Mouse (Mus musculus) ovary, postnatal 36 days (tissue): ENCODE measurements around the gene Spata32.

Experiments used
- DNase-seq: peaks from one replicate; pipeline ENCODE4 v3.0.0; 2022; ENCODE audit warnings: low spot score, mixed read lengths

Gene Spata32

DNA sequence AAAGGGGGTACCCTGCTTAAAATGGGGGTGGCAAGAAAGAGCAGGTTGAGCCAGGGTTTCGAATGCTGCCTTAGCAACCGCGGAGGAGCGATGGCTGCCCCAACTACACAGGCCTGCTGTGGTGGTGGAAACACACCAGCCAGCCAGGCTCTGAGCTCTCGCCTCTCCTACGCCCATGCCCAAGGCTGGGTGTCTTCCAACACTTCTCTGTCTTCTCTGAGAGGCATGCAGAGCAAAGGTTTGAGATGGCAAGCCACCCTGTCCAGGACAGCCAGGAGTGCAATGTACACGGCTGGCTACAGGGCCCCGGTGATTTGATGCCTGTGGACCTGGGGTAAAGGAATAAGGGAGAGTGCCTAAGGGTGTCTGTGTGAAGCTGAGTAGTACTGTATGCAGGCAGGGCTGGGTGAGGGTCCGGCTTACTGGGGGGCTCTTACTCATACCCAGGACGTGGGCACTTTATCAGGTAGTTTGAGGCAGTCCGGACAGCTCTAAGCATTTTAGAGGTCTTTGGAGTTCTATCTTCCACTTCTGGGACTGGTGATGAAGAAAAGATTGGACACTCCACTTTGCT is 44.4 kb downstream of the Spata32 start:
- no peak for DNase-seq

DNA sequence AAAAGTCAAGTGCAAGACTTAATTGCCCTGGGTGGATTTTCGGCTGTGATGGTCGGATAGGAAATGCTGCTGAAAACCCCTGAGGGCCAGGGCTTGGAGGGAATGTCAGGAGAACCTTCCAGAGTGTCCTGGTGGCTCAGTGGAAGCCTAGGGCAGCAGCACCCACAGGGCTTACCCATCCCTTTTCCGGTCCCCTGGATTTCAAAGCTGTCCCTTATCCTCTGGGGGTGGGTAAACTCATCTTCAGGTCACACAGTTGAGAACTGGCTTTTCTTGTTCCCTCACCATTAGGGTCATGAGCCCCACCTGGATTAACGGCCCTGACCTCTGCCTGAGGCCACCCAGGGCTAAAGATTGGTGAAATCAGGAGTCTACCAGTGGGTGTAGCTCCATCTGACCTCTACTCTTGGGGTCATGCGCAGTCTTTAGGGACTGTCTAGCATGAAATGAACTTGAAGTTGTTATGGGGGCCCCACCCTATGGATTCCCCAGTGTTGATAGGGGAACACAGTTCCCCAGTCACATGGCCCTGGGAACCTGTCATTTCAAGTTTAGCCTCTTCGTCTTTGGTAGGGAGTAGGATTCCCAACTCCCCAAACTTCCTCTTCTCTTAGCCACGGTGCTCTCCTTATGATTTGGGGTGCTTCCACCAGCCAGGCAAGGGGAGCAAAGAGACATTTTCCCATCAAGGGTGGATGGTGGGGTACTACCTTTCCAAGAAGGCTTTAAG is 45.0 kb downstream of the Spata32 start:
- DNase-seq = no peak

DNA sequence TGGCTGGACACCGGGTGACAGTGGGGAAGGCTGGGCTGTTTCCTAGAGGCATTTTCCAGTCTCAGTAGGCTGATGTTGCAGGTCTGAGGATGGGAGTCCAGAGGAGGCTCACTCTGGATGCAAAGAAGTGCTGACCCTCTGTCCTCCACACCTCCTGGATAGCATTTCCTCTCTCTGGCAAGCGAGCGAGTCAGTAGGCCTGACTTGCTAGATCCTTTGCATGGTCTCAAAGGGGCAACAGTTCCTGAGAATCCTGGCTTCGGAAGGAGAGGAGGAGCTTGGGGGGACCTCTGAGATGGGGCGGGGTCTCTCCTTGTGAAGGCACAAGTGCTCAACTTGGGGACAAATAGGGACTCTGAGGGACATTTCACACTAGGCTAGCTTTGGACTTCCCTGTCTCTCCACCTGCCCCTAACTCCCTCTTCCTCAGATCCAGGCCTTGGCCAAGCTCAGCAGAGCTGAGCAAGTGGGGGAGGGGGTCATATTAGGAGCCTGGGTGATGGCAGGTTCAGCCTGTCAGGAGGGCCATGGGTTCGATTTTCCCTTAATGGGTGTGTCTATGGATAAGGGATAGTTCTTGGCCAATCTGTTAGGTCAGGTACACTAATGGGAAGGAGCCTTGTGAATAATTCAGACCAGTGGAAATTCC is 45.7 kb downstream of the Spata32 start:
- no peak for DNase-seq

DNA sequence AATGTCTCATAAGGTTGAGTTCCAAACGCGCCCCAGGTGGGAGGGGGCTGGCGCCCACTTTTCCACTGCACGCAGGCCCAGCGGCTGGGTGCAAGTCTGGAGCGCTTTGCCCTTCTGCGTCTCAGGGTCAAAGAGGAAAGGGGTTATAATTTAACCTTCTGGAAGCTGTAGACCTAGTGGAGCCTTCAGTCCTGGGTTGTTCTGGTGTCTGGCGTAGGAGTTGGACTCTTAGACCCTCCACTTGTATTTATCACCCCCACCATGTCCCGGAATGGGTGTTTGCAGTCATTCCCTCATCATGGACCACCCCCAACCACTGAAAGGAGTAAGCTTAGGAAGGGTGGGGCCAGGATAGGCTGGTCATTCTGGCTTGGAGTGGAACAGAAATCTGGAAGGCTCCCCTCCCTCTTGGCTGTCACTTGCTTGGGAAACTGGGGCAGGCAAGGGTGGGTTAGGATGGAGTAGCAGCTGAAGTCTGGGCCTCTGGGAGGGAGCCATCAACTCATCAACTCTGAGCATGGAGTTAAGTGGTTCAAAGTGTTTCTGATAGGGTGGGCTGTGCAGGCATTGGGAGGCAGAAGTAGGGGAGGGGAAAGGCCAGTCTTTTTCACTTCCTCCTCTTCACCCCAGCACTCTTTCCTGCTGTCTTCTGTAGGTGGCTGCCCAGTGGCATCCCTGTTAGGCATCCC is 46.4 kb downstream of the Spata32 start:
- DNase-seq = no peak

DNA sequence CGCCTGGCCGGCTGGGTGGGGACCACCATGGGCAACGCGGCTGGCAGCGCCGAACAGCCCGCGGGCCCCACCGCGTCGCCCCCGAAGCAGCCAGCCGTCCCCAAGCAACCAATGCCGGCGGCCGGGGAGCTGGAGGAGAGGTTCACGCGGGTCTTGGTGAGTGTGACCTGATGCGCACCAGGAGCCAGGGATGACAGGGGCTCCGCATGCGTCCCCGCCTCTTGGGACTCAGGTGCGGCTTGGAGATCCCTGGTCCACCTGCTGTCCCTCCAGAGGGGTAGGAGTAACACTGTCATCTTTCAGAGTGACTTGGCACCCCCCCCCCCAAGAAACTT is 47.0 kb downstream of the Spata32 start:
- no peak for DNase-seq

DNA sequence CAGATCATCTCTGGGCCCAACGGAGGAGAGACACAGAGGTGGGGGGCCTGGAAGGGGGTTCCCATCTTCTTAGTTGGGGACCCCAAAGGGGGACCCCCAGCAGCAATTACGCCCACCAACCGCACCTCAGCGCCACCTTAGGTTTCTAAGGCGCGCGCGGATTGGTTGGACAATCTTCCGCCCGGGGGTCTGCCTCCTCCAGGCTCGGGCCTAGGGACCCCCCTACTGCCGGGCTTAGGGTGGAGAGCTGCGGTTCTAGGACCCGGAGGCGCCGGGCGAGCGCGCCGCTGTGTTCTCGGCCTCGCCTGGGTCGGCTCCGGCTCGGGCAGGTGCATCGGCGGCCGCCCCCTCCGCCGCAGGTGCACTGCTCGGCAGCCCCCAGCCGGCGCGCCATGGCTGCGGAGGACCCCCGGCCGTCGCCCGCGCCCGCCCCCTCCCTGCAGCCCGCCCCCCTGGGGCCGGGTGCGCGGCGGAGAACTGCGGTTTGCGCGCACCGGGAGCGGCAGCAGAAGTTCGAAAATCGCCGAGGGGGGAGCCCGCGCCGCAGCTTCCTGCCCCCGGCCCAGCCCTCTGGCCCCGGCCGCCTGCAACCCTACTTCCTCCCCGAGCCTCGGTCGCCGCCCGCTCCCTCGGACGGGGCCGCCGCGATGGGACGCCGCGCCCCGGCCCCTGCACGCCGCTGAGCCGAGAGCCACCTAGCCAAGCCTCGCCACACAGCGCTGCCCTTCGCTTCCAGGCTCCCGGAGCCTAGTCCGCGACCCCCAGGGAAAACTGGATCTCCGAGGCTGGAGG is 47.5 kb downstream of the Spata32 start, which contains the start of gene Fmnl1:
Fmnl1 (plus strand) TSS at position 614 of the 792 bp plus-strand sequence.
- peak; percentile 28 for DNase-seq

DNA sequence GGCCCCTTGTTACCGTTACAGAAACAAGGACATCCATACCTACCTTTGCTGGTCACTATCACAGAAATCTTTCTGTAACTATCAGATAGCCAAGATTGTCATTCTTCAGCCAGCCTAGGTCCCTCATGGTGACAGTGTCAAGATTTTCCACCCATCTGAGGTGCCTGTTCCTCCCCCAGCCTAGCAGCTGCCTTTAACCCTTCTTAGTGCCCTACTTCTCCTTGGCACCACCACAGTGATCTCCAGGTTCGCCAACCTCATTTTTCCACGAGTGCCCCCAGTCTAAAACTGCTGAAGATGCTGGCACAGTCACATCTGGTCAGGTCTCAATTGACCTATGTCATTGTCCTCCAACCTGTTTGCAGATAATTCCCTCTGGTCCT is 48.1 kb downstream of the Spata32 start:
- DNase-seq = no peak

DNA sequence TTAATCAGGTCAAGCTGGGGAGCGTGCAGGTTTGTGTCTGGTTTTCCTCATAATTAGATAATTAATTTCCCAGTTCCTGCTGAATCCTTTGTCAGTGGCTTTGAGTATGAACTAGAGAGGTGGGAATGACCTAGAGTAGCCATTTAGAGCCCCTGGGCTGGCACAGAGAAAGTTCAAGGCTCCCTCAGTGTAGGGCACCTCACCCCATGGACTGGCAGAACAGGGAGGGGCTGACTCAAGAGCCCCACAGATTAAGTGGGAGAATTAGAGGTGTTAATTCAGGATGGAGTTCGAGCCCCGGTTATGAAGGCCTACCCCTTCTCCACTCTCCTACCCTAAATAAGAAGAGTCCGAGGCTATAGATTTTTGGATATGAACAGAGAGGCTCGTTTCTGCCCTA is 48.6 kb downstream of the Spata32 start:
- DNase-seq = no peak

DNA sequence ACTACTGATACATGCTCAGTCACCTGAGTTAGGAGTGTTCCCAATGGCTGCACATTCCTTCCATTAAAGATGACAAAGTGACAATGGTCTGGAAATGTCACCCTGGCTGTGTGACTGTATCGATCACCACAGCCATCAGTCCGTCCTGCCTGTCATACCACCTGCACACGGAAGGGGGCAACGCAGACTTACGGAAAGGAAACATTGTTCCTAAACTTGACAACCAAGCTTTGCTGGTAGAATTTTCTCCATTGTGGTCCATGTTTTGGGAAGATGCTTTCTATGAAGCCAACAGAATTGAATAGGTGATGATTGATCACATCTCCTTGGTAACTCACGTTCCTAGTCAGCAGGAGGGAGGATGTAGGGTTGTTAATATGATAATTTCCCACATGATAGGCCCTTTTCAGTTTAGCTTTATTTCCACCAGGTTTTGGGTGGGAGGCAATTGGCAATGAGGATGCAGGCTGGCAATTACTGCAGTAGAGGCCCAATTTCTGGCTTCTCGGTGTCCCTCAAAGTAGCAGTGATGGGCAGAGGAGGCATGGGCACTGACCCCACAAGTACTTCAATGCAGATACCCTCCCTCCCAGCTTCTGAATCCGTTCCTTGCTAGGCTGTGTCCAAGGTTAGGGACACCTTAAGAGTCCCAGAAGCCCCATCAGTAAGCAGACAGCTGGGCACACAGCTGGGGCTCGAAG is 49.4 kb downstream of the Spata32 start:
- peak; percentile 60 for DNase-seq

DNA sequence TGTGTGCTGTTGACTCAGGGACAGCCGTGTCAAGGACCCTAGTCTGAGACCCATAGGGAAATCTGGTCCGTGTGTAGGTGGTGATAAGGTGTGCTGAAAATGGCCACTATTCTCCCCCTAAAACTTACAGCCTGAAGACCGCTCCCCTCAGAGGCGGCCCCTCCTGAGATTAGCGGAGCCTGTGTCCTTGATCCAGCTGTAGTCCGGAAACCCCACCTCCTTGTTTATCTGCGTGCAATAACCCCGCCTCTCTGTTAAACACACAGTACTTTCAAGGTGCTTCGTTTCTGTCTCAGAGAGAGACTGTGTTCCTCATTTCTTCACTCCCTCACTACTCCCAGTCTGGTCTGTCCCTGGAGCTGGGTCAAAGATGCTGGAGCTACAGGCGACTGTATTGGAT is 53.8 kb downstream of the Spata32 start:
- no peak for DNase-seq

DNA sequence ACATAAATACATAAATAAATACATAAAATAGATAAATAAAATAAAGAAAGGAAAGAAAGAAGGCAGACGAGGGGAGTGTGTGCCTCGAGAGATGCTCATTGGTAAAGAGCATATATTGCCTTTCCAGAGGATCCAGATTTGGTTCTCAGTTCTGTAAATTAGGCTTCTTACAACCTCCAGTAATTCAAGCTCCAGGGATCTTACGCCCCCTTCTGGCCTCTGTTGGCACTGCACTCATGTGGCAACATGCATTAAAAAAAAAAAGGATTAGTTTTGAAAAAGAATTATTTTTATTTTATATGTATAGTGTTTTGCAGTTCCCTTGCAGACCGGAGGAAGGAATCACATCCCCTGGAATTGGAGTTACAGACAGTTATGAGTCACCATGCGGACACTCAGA is 56.1 kb downstream of the Spata32 start:
- no peak for DNase-seq

DNA sequence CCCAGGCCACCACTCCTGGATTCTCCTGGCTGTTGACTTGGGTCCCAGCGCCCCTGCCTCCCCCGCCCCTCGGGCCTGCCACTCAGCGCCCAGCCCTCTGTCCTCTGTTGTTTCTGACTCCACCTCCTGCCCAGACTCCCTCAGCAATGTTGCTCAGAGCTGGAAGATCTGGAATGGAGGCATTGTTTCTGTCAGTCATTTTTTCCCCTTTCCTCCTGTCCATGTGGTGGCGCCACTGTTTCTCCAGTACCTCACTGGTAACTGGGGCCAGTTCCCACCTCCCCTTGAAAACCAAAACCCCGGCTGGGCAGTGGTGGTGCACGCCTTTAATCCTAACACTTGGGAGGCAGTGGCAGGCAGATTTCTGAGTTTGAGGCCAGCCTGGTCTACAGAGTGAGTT is 56.8 kb downstream of the Spata32 start:
- DNase-seq = no peak

DNA sequence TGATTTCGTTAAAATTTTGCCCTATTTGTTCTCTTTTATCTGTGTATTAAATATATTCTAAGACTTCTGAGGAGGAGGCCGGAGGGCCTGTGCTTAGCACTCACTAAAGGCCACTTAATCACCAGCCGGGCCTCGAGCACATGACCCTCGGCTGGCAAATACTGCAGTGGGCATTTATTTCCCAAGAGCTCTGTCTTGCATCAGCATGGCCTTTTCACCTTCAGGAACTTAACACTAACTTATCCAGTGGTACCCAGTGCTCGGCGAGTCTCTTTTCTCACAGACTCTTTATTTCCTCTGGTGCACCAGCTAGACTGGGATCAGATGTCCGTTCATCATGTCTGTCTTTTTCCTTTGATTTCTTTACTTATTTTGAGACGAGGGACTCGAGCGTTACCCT is 57.5 kb downstream of the Spata32 start:
- DNase-seq = no peak

DNA sequence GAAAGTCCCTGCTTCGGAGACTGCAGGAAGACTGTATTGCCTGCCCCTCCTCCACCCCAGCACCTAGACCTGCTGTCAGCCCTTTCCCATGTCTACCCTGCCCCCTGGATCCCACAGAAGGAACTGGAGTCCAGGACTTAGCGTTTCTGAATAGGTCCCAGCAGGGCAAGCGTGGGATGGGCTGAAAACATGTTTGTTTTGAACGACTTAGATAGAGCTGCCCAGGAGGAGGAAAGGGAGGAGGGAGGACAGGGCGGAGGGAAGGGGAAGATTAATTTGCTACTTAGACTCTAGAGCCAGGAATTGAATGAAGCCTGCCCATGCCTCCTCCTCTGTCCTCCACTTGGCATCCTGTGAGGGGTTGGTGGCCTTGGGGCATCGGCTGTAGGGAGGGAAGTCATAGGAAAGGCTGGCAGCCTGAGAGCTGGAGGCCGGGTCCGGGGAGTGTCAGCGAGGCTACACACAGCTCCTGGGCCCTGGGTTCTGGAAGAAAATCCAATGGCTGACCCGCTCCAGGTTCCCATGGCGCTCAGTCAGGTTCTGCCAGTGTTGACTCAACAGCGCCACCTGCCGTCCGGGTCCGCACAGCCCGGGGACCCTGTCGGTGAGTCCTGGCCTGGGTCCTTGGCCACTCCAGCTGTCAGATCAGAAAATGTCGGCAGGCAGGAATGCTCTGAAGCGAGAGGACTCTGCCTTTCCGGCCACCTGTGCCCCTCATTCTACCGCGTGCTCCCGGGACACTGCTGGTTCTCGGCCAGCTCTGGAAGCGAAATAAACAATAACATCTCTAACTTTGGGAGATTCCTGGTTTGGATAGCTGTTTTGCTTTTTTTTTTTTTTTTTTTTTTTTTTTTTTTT is 59.4 kb downstream of the Spata32 start:
- DNase-seq = peak; percentile 97
